Mouse (Mus musculus): ENCODE results near the gene Arl13b. TPM values are rescaled to one million over a fixed set of nuclear protein-coding genes. Genes with fewer than 3 reads are reported as not detected.

Gene Arl13b
- total and polyA plus RNA-seq, 3 experiments = 9.3 to 14.5 (median 10.9) TPM

GRCm38 (mm10) chr16:62874065-62874464 lies 27.2 kb upstream of the Arl13b start:
- no peak for TF ChIP-seq TCF12 (IDR thresholded peaks at IDR 0.05; ENCODE audit: low read depth, low read length)
- no peak for TF ChIP-seq ETS1 (conservative IDR thresholded peaks at IDR 0.05; ENCODE audit: low read depth, low read length)
- TF ChIP-seq ZMIZ1 (IDR thresholded peaks at IDR 0.05; ENCODE audit: low read depth, low read length) = no peak
- no peak for TF ChIP-seq EP300 (IDR thresholded peaks at IDR 0.05; ENCODE audit: low read length)
- no peak for TF ChIP-seq ZKSCAN1 (IDR thresholded peaks at IDR 0.05; ENCODE audit: borderline replicate concordance, low read depth, low read length)
- no peak for TF ChIP-seq NRF1 (IDR thresholded peaks at IDR 0.05; ENCODE audit: low read depth, low read length)
- TF ChIP-seq JUN (IDR thresholded peaks at IDR 0.05; ENCODE audit: insufficient read depth, low read depth, low read length) = no peak
- TF ChIP-seq CTCF (conservative IDR thresholded peaks at IDR 0.05 in 1 of 2, IDR thresholded peaks at IDR 0.05 in 1 of 2; ENCODE audit: low read depth in 2 of 2, low read length in 2 of 2) = no peak
- TF ChIP-seq MXI1 (IDR thresholded peaks at IDR 0.05; ENCODE audit: low read depth, low read length) = no peak
- no peak for TF ChIP-seq BHLHE40 (IDR thresholded peaks at IDR 0.05; ENCODE audit: low read depth, low read length)
- TF ChIP-seq MEF2A (IDR thresholded peaks at IDR 0.05; ENCODE audit: borderline replicate concordance, low read depth, low read length) = no peak
- no peak for TF ChIP-seq MAZ (IDR thresholded peaks at IDR 0.05; ENCODE audit: low read depth, low read length)
- TF ChIP-seq USF2 (conservative IDR thresholded peaks at IDR 0.05; ENCODE audit: low read depth, low read length) = no peak
- no peak for TF ChIP-seq SIN3A (IDR thresholded peaks at IDR 0.05; ENCODE audit: low read length)
- Histone ChIP-seq H3K4me3 (replicated peaks in 1 of 3; ENCODE audit: low read depth in 2 of 3, low read length in 2 of 3, poor library complexity in 1 of 3) (no peak overlapping the region), H3K4me2 (ENCODE audit: insufficient read depth, low read depth, poor library complexity, severe bottlenecking) (no peak overlapping the region), H3K4me1 (ENCODE audit: control insufficient read depth in 1 of 2, insufficient read depth in 2 of 2) (no peaks in the 10 kb centered on the region), H3K27me3 (replicated peaks) (no peaks in the 10 kb centered on the region), H3K9ac (ENCODE audit: insufficient read depth, low read depth) (no peak overlapping the region), H3K27ac (ENCODE audit: insufficient read depth, low read depth) (no peak overlapping the region), H3K9me3 (replicated peaks; ENCODE audit: low read length) (no peaks in the 10 kb centered on the region), H3K36me3 (replicated peaks in 1 of 2; ENCODE audit: control insufficient read depth in 1 of 2, insufficient read depth in 1 of 2, low read length in 1 of 2) (no peaks in the 10 kb centered on the region), H3K79me2 (replicated peaks; ENCODE audit: control insufficient read depth, extremely low read depth, insufficient read depth, poor library complexity, severe bottlenecking) (no peaks in the 10 kb centered on the region)
- no peak for DNase-seq (ENCODE audit: extremely low read depth)
- dilution Hi-C loops (cut with MboI; ENCODE audit: extremely low pct_ligation_motif_present, extremely low pct_unique_long_range_greater_than_20kb, low sequenced_read_pairs) = no loop called here
- in situ Hi-C loops (cut with MboI; ENCODE audit: low pct_ligation_motif_present, low pct_unique_long_range_greater_than_20kb, low sequenced_read_pairs) = no loop called here

GRCm38 (mm10) chr16:62873180-62873579 lies 26.3 kb upstream of the Arl13b start:
- Histone ChIP-seq H3K9ac (ENCODE audit: insufficient read depth, low read depth) (no peak overlapping the region), H3K79me2 (replicated peaks; ENCODE audit: control insufficient read depth, extremely low read depth, insufficient read depth, poor library complexity, severe bottlenecking) (no peaks in the 10 kb centered on the region), H3K27ac (ENCODE audit: insufficient read depth, low read depth) (no peak overlapping the region), H3K9me3 (replicated peaks; ENCODE audit: low read length) (no peaks in the 10 kb centered on the region), H3K27me3 (replicated peaks) (no peaks in the 10 kb centered on the region), H3K4me2 (ENCODE audit: insufficient read depth, low read depth, poor library complexity, severe bottlenecking) (no peak overlapping the region), H3K4me3 (replicated peaks in 1 of 3; ENCODE audit: low read depth in 2 of 3, low read length in 2 of 3, poor library complexity in 1 of 3) (no peak overlapping the region), H3K4me1 (ENCODE audit: control insufficient read depth in 1 of 2, insufficient read depth in 2 of 2) (no peaks in the 10 kb centered on the region), H3K36me3 (replicated peaks in 1 of 2; ENCODE audit: control insufficient read depth in 1 of 2, insufficient read depth in 1 of 2, low read length in 1 of 2) (no peaks in the 10 kb centered on the region)
- dilution Hi-C loops (cut with MboI; ENCODE audit: extremely low pct_ligation_motif_present, extremely low pct_unique_long_range_greater_than_20kb, low sequenced_read_pairs) = no loop called here
- TF ChIP-seq USF2 (conservative IDR thresholded peaks at IDR 0.05; ENCODE audit: low read depth, low read length) = no peak
- TF ChIP-seq MEF2A (IDR thresholded peaks at IDR 0.05; ENCODE audit: borderline replicate concordance, low read depth, low read length) = no peak
- no peak for TF ChIP-seq TCF12 (IDR thresholded peaks at IDR 0.05; ENCODE audit: low read depth, low read length)
- no peak for TF ChIP-seq CHD1 (IDR thresholded peaks at IDR 0.05; ENCODE audit: low read depth, low read length)
- TF ChIP-seq JUND (conservative IDR thresholded peaks at IDR 0.05; ENCODE audit: low read depth, low read length) = no peak
- no peak for TF ChIP-seq UBTF (IDR thresholded peaks at IDR 0.05; ENCODE audit: low read depth, low read length)
- no peak for TF ChIP-seq MAX (IDR thresholded peaks at IDR 0.05; ENCODE audit: low read length)
- TF ChIP-seq ETS1 (conservative IDR thresholded peaks at IDR 0.05; ENCODE audit: low read depth, low read length) = no peak
- no peak for TF ChIP-seq TBP (conservative IDR thresholded peaks at IDR 0.05; ENCODE audit: low read depth, low read length)
- no peak for DNase-seq (ENCODE audit: extremely low read depth)
- in situ Hi-C loops (cut with MboI; ENCODE audit: low pct_ligation_motif_present, low pct_unique_long_range_greater_than_20kb, low sequenced_read_pairs) = no loop called here

Measured in CH12.LX (cell line).